Mouse (Mus musculus): ENCODE results near the gene Cadm4.
"Not testable (repeated sequence)": the region's sequence is repeated elsewhere in the genome, so short reads cannot be mapped to it uniquely, and the experiment has no call there.

Cadm4 gene

DNA sequence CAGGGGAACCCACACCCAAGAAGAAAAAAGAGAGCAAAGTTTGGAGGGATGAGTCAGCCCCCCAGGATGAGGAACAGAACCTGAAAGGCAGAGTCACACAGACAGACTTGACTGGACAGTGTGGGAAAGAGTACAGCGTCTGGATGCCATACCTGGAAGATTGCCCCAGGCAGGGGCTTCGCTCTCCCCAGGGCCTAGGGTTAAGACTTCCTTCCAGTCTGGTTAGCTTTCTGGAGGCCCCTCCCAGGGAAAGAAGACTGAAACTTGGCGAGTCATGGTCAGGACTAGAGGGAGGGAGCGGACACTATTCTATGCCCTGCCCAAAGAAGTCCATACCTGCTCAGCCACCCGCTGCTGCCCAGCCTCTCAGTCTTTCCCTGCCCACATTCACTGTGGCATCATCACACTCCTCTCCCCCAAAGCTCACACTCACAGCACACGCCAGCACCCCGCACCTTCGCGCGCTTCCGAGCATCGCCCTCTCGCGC lies 793 bp upstream of the Cadm4 start:
- Histone ChIP-seq H3K4me1 (replicated peaks; ENCODE audit: low read depth, low read length) (peaks cover 49% of the 10 kb centered on the region), H3K4me3 (replicated peaks; ENCODE audit: low read length) (peak overlapping the region; percentile 88), H3K27me3 (ENCODE audit: insufficient read depth, low read length) (peaks cover 80% of the 10 kb centered on the region), H3K36me3 (ENCODE audit: insufficient read depth, low read length) (peaks cover 5% of the 10 kb centered on the region; the same call in 1 of the 2 replicates), H3K9me3 (ENCODE audit: low read length) (peaks cover 6% of the 10 kb centered on the region)
- TF ChIP-seq NANOG (IDR thresholded peaks at IDR 0.05; ENCODE audit: borderline replicate concordance, low read length), result no peak
- TF ChIP-seq POU5F1 (IDR thresholded peaks at IDR 0.05; ENCODE audit: borderline replicate concordance, low read length), result no peak

GRCm38 (mm10) chr7:24482208-24483020 lies 591 bp downstream of the Cadm4 start:
- Histone ChIP-seq H3K27me3 (ENCODE audit: insufficient read depth, low read length) (peaks cover 86% of the 10 kb centered on the region), H3K9me3 (ENCODE audit: low read length) (peaks cover 6% of the 10 kb centered on the region), H3K4me1 (replicated peaks; ENCODE audit: low read depth, low read length) (peaks cover 54% of the 10 kb centered on the region), H3K4me3 (replicated peaks; ENCODE audit: low read length) (peak overlapping the region; percentile 88), H3K36me3 (ENCODE audit: insufficient read depth, low read length) (no peaks in the 10 kb centered on the region)
- TF ChIP-seq POU5F1 (IDR thresholded peaks at IDR 0.05; ENCODE audit: borderline replicate concordance, low read length) (no peak), CTCF (conservative IDR thresholded peaks at IDR 0.05; ENCODE audit: low read length) (no peak), NANOG (IDR thresholded peaks at IDR 0.05; ENCODE audit: borderline replicate concordance, low read length) (no peak)

DNA sequence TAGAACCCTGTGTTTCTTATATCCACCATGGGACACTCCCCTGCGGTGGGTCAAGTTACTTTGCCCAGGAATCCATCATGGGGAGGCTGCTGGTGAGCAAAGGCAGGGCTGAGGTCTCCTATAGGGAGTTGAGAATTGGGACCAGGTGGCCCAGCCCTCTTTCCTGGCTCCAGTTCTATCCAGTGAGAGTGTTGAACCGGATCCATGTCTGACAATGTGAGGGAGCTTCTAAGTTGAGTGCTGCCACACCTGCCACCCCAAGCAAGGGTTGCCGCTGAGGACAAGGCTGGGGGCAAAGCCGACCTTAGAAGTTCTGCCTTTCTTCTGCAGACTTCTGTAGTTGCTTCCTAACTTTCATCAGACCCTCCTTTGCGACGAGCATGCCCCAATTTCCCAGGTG lies 1.5 kb downstream of the Cadm4 start:
- Histone ChIP-seq H3K4me1 (replicated peaks; ENCODE audit: low read depth, low read length) (peaks cover 61% of the 10 kb centered on the region), H3K27me3 (ENCODE audit: insufficient read depth, low read length) (peaks cover 79% of the 10 kb centered on the region)
- not testable (repeated sequence) for H3K4me3 ChIP-seq (replicated peaks; ENCODE audit: low read length); H3K9me3 ChIP-seq (ENCODE audit: low read length); H3K36me3 ChIP-seq (ENCODE audit: insufficient read depth, low read length)

DNA sequence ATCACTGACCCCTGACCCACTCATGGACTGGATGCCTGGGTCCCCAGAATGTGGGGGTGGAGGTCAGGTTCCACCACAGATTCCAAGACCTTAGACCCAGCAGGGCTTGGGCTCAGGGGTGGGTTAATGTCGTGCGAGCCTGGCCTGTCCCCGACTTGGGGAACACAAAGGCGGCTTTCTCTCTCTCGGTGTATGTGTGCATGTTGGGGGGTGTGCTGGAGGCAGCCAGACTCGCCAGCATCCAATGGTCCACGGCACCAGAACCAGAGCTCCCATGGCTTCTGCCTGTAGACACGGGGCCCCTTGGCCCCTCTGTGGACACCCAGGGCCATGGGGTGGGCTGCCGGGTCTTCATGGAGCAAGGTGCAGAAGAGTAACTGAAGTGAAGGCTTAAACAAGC lies 3.7 kb downstream of the Cadm4 start:
- TF ChIP-seq CTCF (conservative IDR thresholded peaks at IDR 0.05; ENCODE audit: low read length) (no peak), POU5F1 (IDR thresholded peaks at IDR 0.05; ENCODE audit: borderline replicate concordance, low read length) (no peak), NANOG (IDR thresholded peaks at IDR 0.05; ENCODE audit: borderline replicate concordance, low read length) (no peak)
- H3K9me3 ChIP-seq (ENCODE audit: low read length), result no peaks in the 10 kb centered on the region
- H3K4me1 ChIP-seq (replicated peaks; ENCODE audit: low read depth, low read length), result peaks cover 69% of the 10 kb centered on the region
- H3K36me3 ChIP-seq (ENCODE audit: insufficient read depth, low read length), result no peaks in the 10 kb centered on the region
- H3K27me3 ChIP-seq (ENCODE audit: insufficient read depth, low read length), result peaks cover 57% of the 10 kb centered on the region
- H3K4me3 ChIP-seq (replicated peaks; ENCODE audit: low read length), result no peak overlapping the region

GRCm38 (mm10) chr7:24486654-24487130 lies 4.9 kb downstream of the Cadm4 start:
- Histone ChIP-seq H3K27me3 (ENCODE audit: insufficient read depth, low read length) (peaks cover 45% of the 10 kb centered on the region), H3K36me3 (ENCODE audit: insufficient read depth, low read length) (no peaks in the 10 kb centered on the region), H3K9me3 (ENCODE audit: low read length) (no peaks in the 10 kb centered on the region), H3K4me1 (replicated peaks; ENCODE audit: low read depth, low read length) (peaks cover 59% of the 10 kb centered on the region), H3K4me3 (replicated peaks; ENCODE audit: low read length) (peak overlapping the region; percentile 29)
- TF ChIP-seq CTCF (conservative IDR thresholded peaks at IDR 0.05; ENCODE audit: low read length) (no peak), POU5F1 (IDR thresholded peaks at IDR 0.05; ENCODE audit: borderline replicate concordance, low read length) (no peak), NANOG (IDR thresholded peaks at IDR 0.05; ENCODE audit: borderline replicate concordance, low read length) (no peak)

- H3K36me3 ChIP-seq (ENCODE audit: insufficient read depth, low read length), result no peaks in the 10 kb centered on the region
- H3K27me3 ChIP-seq (ENCODE audit: insufficient read depth, low read length), result peaks cover 40% of the 10 kb centered on the region
- H3K4me1 ChIP-seq (replicated peaks; ENCODE audit: low read depth, low read length), result peaks cover 58% of the 10 kb centered on the region
- H3K9me3 ChIP-seq (ENCODE audit: low read length), result no peaks in the 10 kb centered on the region
- TF ChIP-seq CTCF (conservative IDR thresholded peaks at IDR 0.05; ENCODE audit: low read length) (no peak), POU5F1 (IDR thresholded peaks at IDR 0.05; ENCODE audit: borderline replicate concordance, low read length) (no peak), NANOG (IDR thresholded peaks at IDR 0.05; ENCODE audit: borderline replicate concordance, low read length) (no peak)
- peak overlapping the region; percentile 29 for H3K4me3 ChIP-seq (replicated peaks; ENCODE audit: low read length)
These were observed 5.6 kb downstream of the Cadm4 start for GRCm38 (mm10) chr7:24487403-24487802.

DNA sequence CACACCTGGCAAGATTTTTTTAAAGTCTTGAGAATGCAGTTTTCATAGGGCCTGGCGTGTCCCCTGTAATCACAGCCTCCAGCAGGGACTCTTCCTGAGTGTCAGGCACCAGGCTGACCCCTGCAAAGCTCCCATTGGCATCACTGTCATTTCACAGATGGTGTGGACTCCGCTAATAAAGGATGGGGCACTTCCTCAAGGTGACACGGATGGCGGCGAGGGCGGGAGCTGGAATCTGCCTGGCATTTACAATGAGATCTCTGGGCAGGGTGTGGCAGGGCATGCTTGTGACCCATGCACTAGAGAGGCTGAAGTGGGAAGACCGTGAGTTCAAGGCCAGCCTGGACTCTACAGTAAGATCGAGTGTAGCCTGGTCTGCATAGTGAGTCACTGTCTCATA lies 6.5 kb downstream of the Cadm4 start:
- Histone ChIP-seq H3K9me3 (ENCODE audit: low read length) (no peaks in the 10 kb centered on the region), H3K27me3 (ENCODE audit: insufficient read depth, low read length) (peaks cover 31% of the 10 kb centered on the region), H3K36me3 (ENCODE audit: insufficient read depth, low read length) (no peaks in the 10 kb centered on the region), H3K4me1 (replicated peaks; ENCODE audit: low read depth, low read length) (peaks cover 50% of the 10 kb centered on the region), H3K4me3 (replicated peaks; ENCODE audit: low read length) (no peak overlapping the region)
- no peak for TF ChIP-seq NANOG (IDR thresholded peaks at IDR 0.05; ENCODE audit: borderline replicate concordance, low read length)
- no peak for TF ChIP-seq CTCF (conservative IDR thresholded peaks at IDR 0.05; ENCODE audit: low read length)
- TF ChIP-seq POU5F1 (IDR thresholded peaks at IDR 0.05; ENCODE audit: borderline replicate concordance, low read length), result no peak

DNA sequence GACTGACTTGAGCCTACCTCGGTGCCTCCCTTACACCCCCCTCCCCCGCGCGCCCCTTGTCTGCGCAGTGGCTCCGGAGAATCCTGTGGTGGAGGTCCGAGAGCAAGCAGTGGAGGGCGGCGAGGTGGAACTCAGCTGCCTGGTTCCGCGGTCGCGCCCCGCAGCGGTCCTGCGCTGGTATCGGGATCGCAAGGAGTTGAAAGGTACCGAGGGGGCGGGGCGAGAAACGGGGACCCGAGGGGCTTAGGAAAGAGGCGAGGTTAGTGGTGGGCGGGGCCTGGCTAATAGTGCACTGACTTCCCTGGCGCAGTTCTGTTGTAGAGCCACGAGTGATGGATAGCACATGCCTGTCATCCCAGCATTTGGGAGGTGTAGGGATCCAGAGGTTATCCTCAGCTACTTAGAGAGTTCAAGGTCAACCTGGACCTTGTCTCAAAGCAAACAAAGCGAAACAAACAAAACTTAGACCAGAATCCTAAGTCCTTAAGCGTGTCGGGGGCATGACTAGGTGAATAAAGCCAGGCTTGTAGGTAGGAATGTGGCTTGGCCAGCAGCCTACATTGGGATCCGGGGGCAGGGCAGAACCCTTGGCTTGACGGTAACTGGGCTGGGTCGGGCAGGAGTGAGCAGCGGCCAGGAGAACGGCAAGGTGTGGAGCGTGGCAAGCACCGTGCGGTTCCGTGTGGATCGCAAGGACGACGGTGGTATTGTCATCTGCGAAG lies 18.2 kb downstream of the Cadm4 start:
- peaks cover 40% of the 10 kb centered on the region for H3K27me3 ChIP-seq (ENCODE audit: insufficient read depth, low read length)
- TF ChIP-seq POU5F1 (IDR thresholded peaks at IDR 0.05; ENCODE audit: borderline replicate concordance, low read length) (no peak), NANOG (IDR thresholded peaks at IDR 0.05; ENCODE audit: borderline replicate concordance, low read length) (no peak), CTCF (conservative IDR thresholded peaks at IDR 0.05; ENCODE audit: low read length) (no peak)
- H3K36me3 ChIP-seq (ENCODE audit: insufficient read depth, low read length), result no peaks in the 10 kb centered on the region

More for the DNA sequence above, 18.2 kb downstream of the Cadm4 start:
- Histone ChIP-seq H3K4me3 (replicated peaks; ENCODE audit: low read length) (peak overlapping the region; percentile 79), H3K9me3 (ENCODE audit: low read length) (0 out of 2 replicates have a peak, but pooled peaks cover 2% of the 10 kb centered on the region), H3K4me1 (replicated peaks; ENCODE audit: low read depth, low read length) (peaks cover 88% of the 10 kb centered on the region)

Data from E14TG2a.4 (cell line).